Mouse (Mus musculus): ENCODE measurements around the gene A230050P20Rik.
"Not testable (repeated sequence)": the region's sequence is repeated elsewhere in the genome, so short reads cannot be mapped to it uniquely, and the experiment has no call there.

GRCm38 (mm10) chr9:20835431-20835954 lies 32.9 kb upstream of the A230050P20Rik start:
- not testable (repeated sequence) for TF ChIP-seq POLR2A (IDR thresholded peaks at IDR 0.05; ENCODE audit: low read depth, low read length); CTCF (IDR thresholded peaks at IDR 0.05; ENCODE audit: extremely low read depth, insufficient read length, insufficient replicate concordance, low read depth, low read length)
